Mouse (Mus musculus) left cerebral cortex, adult 2 months (tissue): ENCODE measurements at regions not wholly inside any gene's neighbourhood (a gene's known extent, or its start where the extent isn't known, plus 50 kb on each side); places are given as distances from the start of the nearest gene placed in this dataset.

Source experiments
- DNase-seq, 2 experiments: peaks; one replicate each; pipeline ENCODE4 v3.0.0; 2021 to 2022; ENCODE audit warnings: low spot score in 2 of 2, mixed read lengths in 1 of 2; ENCODE audit errors: extremely low spot score in 1 of 2
- H3K27ac ChIP-seq: fragments of 200-600 bp; 2 replicates; pipeline ENCODE4 v1.8.1; 2022
- H3K4me3 ChIP-seq: fragments of 200-600 bp; 2 replicates; pipeline ENCODE4 v1.8.1; 2022
- CTCF ChIP-seq: fragments of 200-600 bp; IDR thresholded peaks from 2 replicates; pipeline ENCODE4 v1.8.1; 2022; ENCODE audit warnings: antibody characterized with exemption, mild to moderate bottlenecking, moderate library complexity
- intact Hi-C: fragments of 180-260 bp; cut with DNase I; formaldehyde crosslinking; loops from one replicate; pipeline ENCODE4 v1.15.1; 2025

GRCm38 (mm10) chr12:98069110-98069509 lies 190.1 kb downstream of the Galc start:
- no peak for TF ChIP-seq CTCF
- DNase-seq: no peak
- intact Hi-C loops: no loop called here
- no peak overlapping the region for H3K27ac ChIP-seq
- no peak overlapping the region for H3K4me3 ChIP-seq

DNA sequence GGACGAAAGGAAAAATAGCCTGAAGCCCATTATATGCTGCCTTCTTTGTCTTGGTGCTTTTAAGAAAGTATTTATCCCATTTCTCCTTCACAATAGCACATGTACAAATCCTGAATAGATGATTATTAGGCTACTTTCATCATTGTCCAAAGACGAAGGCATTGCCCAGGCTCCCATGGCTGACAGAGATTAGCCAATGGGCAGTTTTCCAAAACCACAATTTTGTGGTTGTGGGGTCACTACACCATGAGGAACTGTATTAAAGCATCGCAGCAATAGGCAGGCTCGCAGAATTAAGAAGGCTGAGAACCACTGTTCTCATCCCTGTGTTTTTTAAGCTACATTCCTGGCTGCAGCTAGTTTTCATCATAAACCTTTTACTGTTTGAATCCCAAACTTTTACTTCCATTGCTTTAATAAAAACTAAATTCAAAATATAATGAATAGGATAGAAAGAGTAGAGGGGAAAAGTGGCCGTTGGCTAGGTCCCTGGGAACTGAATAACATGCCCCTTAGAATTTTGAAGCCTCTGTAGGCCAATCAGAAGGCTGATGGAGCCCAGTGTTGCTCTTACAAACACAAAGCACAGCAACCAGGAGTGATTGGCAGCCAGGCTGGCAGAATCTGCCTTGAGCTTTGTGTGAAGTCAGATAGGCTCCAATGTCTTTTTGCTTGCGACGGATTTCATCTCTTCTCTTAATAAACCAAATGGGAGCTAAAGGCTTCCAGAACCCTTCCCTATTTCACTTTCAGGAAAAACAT lies 199.7 kb downstream of the Galc start:
- no peak overlapping the region for H3K27ac ChIP-seq
- no peak for TF ChIP-seq CTCF
- H3K4me3 ChIP-seq: no peak overlapping the region
- DNase-seq: no peak
- intact Hi-C loops: no loop called here

DNA sequence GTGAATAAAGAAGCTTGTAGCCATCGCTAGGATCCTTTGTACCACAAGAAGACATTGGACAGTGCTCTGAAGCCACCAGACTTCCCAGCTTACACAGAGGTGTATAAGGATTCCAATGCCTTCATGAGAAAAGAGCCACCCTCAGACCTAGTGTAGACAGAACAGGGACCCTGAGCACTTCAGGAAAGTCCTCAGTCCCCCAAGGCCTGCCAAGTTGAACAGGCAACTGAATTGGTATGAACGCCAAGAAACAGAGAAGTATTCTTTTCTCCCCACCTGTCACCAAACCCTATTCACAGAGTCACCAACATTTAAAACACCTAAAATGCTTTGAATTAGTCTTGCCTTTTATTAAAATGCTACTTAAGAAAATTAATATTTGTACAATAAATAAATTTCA lies 200.3 kb downstream of the Galc start:
- H3K27ac ChIP-seq: no peak overlapping the region

GRCm38 (mm10) chr12:98050934-98051333 lies 208.3 kb downstream of the Galc start:
- intact Hi-C loops: loop anchor here (2.0 kb wide), 1 partner anchor 56 kb away; no protein-coding TSS in a partner anchor

More for the DNA sequence above, 200.3 kb downstream of the Galc start:
- intact Hi-C loops: no loop called here
- DNase-seq: no peak
- TF ChIP-seq CTCF: no peak
- H3K4me3 ChIP-seq: no peak overlapping the region

DNA sequence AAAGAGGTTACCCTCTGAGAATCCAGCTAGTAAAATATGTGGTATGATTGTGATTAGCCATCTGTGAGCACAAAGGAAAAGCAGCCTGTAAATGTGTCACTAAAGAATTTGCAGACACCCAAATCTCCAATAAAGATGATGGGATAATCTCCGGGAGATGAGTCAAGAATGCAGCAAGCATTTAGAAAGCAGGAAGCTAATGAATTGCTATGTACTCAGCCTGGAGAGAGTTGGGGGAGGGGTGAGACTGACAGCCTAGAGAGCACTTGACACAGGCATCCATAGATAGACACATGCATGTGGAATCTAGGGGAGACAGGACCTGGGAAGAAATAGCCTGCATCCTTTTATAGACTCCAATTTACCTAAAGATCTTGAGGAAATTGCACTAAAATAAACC lies 208.8 kb downstream of the Galc start:
- intact Hi-C loops: loop anchor here (2.0 kb wide), 1 partner anchor 56 kb away; no protein-coding TSS in a partner anchor
- Histone ChIP-seq H3K4me3 (no peak overlapping the region), H3K27ac (no peak overlapping the region)
- TF ChIP-seq CTCF: no peak
- no peak for DNase-seq

More at GRCm38 (mm10) chr12:98050934-98051333, 208.3 kb downstream of the Galc start:
- H3K4me3 ChIP-seq: no peak overlapping the region
- TF ChIP-seq CTCF: no peak
- H3K27ac ChIP-seq: no peak overlapping the region
- DNase-seq: no peak

DNA sequence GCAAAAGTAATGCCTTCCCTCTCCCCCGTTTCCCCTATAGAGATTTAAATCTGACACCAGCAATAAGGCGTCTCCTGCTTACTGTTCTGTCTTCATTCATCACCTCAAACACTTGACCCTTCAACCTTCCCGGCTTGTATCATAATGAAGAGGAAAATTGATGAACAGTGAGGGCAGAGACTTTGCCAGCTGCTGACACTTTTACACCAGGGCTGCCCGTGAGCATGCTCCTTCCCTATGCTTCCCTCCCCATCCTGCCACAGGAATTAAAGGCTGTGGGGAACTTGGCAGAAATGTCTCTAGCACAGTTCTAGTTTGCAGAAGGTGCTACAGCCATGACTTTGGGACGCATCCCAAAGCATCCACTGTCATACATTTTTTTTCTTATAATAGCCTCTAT lies 209.2 kb downstream of the Galc start:
- intact Hi-C loops: loop anchor here (2.0 kb wide), 1 partner anchor 57 kb away; no protein-coding TSS in a partner anchor
- TF ChIP-seq CTCF: no peak
- Histone ChIP-seq H3K4me3 (no peak overlapping the region), H3K27ac (peak overlapping the region; percentile 3; the same call in 1 of the 2 replicates)
- DNase-seq: no peak

GRCm38 (mm10) chr12:98047765-98048164 lies 211.5 kb downstream of the Galc start:
- intact Hi-C loops: loop anchor here (5.0 kb wide), 1 partner anchor 135 kb away; no protein-coding TSS in a partner anchor
- H3K4me3 ChIP-seq: no peak overlapping the region
- DNase-seq: no peak
- H3K27ac ChIP-seq: peak overlapping the region; percentile 51
- no peak for TF ChIP-seq CTCF

DNA sequence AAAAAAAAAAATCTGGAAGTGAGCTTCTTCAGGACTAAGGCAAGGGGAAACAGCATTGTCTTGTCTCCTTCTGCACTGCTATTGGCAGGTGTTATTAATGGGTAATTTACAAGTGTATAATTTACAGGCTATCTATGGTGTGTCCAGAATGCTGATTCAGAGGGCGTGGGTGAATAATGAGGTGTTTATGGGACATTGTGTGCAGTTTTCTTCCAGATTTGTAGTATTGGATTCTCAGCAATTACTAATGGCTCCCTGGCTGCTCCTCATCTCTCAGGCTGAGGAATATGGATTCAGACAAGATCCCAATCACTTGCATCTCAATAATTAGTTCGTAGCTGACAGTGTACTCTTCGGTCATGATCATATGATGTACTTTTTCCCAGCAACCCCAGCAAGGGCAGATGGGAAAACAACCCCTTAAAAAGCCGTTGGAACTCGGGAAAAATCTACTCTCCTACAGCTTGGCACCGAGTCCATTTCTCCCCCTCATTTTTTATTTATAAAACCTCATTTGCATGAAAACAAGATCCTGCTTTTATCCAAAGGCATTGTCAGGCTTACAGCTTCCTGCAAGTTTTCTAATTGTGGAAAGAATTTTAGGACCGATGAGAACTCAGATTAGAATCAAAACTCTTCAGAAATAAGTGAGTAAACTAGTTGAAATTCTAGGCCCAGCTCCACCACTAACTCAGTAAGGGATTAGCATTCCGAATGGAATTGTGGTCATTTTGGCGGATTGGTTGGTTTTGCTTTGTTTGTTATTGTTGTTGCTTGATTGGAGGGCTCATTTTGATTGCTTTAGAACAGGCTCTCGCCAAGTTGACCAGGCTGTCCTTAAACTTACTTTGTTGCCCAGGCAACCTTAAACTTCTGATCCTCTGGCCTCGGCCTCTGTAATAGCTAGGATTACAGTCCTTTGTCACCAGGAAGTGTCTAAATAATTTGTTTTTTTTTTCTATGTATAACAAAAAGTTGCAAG lies 212.5 kb downstream of the Galc start:
- no peak overlapping the region for H3K4me3 ChIP-seq
- H3K27ac ChIP-seq: peak overlapping the region; percentile 69
- TF ChIP-seq CTCF: no peak
- peak; percentile 16 to 32 for DNase-seq
- intact Hi-C loops: loop anchor here (5.0 kb wide), 1 partner anchor 136 kb away; no protein-coding TSS in a partner anchor

- intact Hi-C loops: loop anchor here (5.0 kb wide), 1 partner anchor 136 kb away; no protein-coding TSS in a partner anchor
- no peak for DNase-seq
- no peak overlapping the region for H3K4me3 ChIP-seq
- H3K27ac ChIP-seq: peak overlapping the region; percentile 69
- TF ChIP-seq CTCF: no peak
Measured at GRCm38 (mm10) chr12:98045784-98046458, 213.3 kb downstream of the Galc start.

DNA sequence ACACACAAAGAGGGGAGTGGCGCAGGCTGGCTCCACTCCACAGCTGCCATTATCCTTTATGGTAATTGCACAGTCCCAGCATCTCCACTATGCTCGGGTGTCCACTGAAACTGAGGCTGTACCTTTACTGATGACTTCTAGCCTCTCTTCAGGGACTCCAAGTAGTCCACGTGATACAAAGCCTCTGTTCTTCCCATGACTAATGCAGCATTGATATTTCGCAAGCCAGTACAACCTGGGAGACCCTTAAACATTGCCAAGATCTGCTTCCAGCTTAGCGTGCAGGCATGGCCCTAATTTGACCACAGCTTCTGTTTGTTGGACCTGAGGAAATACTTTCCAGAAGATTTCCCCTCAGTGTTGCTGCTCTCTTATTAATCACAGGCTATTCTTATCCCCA lies 215.8 kb downstream of the Galc start:
- DNase-seq: no peak
- TF ChIP-seq CTCF: no peak
- Histone ChIP-seq H3K27ac (no peak overlapping the region), H3K4me3 (no peak overlapping the region)
- intact Hi-C loops: no loop called here

DNA sequence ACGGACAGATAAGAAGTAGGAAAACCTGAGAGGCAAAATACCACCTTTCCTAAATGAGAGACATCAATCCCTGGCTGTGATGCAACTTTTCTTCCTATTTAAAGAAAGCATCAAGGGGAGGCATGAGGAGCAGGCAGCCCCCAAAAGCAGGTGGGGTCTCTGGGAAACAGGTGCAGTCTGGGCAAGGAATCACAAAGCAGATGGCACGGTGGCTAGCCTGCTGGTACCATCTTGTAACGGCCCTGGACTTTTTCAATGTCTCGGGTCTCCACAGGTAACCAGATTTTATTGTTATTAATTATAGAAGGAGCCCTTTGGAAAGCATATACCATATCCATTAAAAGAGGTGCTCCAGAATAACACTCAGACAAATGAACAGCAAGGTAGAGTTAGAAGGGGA lies 219.6 kb downstream of the Galc start:
- intact Hi-C loops: no loop called here
- no peak overlapping the region for H3K4me3 ChIP-seq

More for the DNA sequence above, 219.6 kb downstream of the Galc start:
- H3K27ac ChIP-seq: no peak overlapping the region
- no peak for TF ChIP-seq CTCF
- no peak for DNase-seq
